Mouse (Mus musculus) testis, adult 10 weeks (tissue): ENCODE data around the gene Parp3. TPM values are rescaled to one million over a fixed set of nuclear protein-coding genes. Genes with fewer than 3 reads are reported as not detected.

Experiments
- polyA plus RNA-seq: library from polyadenylated mRNA; stranded (reverse); fragments of 350-450 nt; fragmentation: Illumina TruSeq; extraction: RNeasy Lipid Tissue Mini Kit (QIAGEN cat#74804); gene quantifications from one replicate; pipeline ENCODE4 v1.2.3, GENCODE M21; 2014; ENCODE audit warnings: low read depth, low replicate concordance

Gene Parp3
- 1.8 TPM for polyA plus RNA-seq

DNA sequence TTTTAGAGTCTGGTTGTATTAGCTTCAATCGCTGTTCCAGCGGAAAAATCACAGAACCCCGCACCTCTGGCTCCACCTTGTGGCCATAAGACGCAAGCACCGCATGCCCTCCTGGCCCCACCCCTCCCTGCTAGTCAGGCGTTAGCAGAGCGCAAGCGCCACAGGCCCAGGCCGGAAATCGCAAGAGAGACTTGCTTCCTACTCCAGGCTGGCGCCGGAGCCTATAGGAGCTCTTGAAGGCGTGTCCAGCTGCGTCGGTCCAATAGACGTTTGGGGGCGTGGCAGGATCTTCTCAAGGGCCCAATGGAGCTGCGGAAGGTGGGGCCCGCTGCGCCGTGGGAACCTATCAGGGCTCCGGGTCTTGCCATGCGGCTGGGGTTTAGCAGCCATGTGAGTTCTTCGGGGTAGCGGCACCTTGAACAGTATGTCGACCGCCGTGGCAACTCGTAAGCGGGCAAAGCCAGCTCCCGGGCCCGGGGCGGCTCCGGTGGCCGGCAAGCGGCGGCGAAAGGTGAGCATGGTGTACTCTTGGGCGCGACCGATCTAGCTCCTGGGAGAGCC is at the start of gene Parp3:
Gene Parp3 (minus strand): TSS at position 26 of the 561 bp plus-strand sequence.

DNA sequence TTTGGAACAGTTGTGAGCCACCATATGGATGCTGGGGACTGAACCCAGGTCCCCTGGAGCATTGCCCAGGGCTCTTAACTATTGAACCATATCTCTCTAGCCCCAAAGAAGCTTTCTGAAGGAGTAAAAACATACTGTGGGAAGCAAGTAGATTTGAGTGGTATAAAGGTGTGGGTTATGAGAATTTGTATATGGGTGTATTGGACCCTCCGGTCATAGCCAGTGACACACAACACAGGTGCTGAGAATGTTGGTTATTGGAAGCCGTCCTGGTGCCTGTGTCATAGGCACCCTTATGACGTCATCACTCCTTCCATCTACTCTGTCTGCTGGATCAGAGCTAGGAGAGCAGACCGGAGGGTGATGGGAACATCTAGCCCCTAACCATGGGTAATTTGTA is 37.5 kb upstream of the Parp3 start, which contains the start of gene Iqcf5:
Gene Iqcf5 (plus strand): TSS at position 301 of the 400 bp plus-strand sequence.

DNA sequence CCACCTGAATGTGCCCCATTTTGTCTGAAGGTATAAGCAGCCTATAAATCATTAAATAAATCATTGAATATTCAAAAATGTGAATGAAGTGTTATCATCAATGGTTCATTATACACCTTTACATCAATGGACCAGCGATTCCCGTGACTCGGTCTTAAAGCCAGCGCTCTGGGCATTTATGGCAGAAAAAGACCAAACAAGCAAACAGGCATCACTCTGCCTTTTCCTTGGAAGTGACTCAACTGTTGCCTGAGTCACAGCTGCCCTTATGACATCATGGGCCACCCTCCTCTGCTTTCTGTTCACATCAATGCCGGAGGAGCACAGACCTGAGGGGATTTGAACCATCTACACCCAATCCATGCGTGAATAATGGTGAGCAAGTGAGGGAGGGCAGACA is 22.9 kb upstream of the Parp3 start, which contains the start of gene Iqcf1:
Gene Iqcf1 (plus strand): TSS at position 301 of the 400 bp plus-strand sequence.

DNA sequence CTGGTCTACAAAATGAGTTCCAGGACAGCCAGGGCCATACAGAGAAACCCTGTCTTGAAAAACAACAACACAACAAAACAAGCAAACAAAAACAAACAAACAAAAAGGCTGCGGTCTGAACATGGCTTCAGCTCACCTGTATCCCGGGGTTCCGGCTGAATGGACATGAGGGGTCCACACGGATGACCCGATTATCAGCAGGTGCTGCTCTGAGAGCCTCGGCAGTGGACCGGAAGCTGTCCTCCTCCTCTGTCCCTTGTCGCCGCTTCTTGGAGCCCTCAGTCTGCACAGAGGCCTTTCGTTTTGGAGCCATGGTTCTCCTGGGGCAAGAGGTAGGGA is 1.1 kb downstream of the Parp3 start, which contains the start of gene Rrp9:
Gene Rrp9 (plus strand): TSS at position 301 of the 339 bp plus-strand sequence.

DNA sequence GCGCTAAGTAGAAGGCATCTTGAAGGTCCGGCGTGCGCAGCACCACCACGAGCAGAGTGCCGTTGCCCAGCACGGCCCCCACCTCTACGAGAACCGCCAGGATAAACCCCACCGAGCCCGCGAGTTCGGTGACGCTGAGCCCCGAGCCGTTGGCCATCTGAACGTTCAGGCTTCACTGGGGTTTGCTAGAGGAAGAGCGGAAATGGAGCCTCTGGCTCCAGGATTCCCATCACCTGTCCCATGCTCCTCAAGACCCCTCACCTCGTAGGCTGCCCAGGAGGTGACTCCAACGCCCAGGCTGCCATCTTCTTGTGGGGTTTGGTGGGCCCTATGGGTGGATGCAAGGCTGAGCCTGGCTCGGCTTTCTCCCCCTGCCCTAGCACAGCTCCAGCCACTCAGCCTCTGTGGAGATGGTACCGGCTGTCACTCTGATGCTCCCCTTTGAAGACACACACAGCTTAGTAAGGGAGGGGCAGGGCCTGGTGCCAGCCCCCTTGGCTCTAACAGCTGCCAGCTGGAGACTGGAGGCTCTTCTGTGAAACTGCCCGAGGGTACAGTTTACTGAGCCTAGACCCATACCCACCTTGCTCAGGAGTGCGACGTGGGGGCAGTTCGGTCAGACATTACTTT is 11.1 kb downstream of the Parp3 start, which contains the start of gene Gpr62:
Gene Gpr62 (minus strand): TSS at position 368 of the 630 bp plus-strand sequence.

DNA sequence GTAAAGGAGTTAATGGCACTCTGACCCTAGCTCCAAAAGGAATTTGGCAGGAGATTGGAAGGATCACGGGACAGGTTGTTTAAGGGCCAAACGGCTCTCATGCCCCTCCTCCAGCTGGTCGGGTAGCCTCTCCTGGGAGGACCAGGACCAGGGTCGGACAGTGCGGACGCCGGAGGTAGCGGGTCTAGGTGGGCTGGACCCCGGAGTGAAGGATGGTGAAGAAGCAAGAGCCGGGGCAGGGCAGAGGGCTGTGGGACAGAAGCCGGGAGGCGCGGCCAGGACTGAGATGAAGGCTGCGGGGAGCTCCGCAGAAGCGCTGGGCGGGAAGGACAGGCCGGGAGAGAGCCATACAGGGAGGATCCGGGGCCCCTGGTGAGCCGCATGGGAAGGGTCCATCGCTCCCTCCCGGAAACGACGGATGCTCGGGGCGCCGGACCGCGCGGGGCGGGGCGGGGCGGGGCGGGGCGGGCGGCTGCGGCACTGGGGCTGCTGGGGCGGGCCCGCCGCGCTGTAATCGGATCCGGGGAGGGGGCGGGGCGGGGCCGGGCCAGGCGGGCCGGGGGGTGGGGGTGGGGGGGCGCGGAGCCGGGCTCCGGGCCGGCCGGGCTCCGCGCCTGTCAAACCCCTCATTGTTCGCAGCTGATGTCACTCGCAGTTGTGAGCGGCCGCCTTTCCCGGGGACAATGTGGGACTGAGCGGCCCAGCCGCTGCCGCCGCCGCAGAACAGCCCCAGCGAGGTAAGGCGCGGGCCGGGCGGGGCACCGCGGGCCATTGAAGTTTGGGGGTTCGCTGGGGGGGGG is 23.3 kb downstream of the Parp3 start, which contains the start of gene Pcbp4:
Gene Pcbp4 (plus strand): TSS at position 21 of the 800 bp plus-strand sequence.

DNA sequence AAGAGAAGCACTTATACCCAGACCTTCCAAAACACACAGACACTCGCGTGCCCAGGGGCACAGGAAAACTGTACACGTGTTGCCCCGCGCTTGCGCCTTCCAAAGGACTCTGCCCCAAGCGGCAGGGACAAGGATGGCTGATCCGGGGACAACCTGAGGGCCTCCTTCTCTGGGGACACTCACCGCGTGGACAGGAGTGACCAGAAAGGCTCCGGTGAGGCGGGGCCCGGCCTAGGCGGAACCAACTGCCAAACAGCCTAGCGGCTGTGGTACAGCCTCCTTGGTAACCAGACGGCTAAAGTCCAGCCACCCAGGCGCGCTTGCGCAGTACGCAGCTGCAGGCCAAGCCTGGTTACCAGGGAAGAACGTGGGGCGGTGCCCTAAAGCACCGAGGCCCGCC is 29.4 kb downstream of the Parp3 start, which contains the start of the genes Abhd14b and Abhd14a:
Gene Abhd14b (plus strand): TSS at position 112 of the 400 bp plus-strand sequence.
Gene Abhd14a (minus strand): TSS at position 331 of the 400 bp plus-strand sequence.

DNA sequence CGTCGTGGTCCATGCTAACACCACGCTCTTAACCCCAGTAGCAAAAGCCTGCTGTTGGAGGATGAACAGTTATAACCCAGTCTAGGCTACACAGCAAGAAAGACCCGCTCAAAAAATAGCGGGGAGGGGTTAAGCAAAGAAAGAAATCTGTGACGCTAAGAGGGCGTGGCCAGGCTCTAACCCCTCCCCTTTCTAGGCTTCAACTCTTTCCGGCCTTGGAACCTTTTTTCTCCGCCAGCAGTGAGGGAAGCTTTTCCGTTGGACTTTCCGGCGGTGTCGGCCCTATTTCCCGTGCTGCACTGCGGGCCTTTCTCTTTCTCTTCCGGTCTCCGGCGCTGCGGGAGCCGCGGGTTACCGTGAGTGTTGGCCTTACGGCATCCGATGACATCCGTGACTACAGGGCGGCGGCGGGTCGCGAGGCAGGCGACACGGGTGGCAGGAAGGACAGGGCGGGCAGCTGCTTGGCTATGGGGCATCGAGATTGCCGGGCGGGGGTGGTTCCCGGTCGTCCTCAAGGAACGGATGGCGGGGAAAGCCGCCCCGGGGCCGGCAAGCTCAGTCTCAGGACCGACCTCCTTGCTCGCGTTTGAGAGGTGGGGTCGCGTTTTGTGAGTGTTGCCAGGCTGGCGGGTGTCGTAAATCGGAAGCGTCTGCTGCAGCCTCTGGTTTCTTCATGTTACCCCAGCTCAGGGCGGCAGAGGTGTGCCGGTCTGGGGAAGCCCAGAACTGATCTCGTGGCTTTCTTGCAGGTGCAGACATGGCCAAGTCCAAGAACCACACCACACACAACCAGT is 47.3 kb downstream of the Parp3 start, which contains the start of gene Rpl29:
Gene Rpl29 (plus strand): TSS at position 234 of the 794 bp plus-strand sequence.

Other genes with a start within 250 kb of the Parp3 start
- 30.3 TPM for gene Alas1, start 228.3 kb downstream of the Parp3 start, polyA plus RNA-seq
- gene Poc1a, start 195.9 kb downstream of the Parp3 start, polyA plus RNA-seq = 4.0 TPM
- gene Dusp7, start 108.3 kb downstream of the Parp3 start, polyA plus RNA-seq = 1.4 TPM
- gene Rpl29, start 47.5 kb downstream of the Parp3 start, polyA plus RNA-seq = 24.2 TPM
- gene Acy1, start 38.6 kb downstream of the Parp3 start, polyA plus RNA-seq = 0.17 TPM
- 4.2 TPM for gene Abhd14b, start 29.5 kb downstream of the Parp3 start, polyA plus RNA-seq
- 6.0 TPM for gene Abhd14a, start 29.3 kb downstream of the Parp3 start, polyA plus RNA-seq
- 1.0 TPM for gene Pcbp4, start 23.7 kb downstream of the Parp3 start, polyA plus RNA-seq
- gene Gpr62, start 11.0 kb downstream of the Parp3 start, polyA plus RNA-seq = 8.2 TPM
- gene Rrp9, start 986 bp downstream of the Parp3 start, polyA plus RNA-seq = 1.6 TPM
- 87.2 TPM for gene Iqcf1, start 23.0 kb upstream of the Parp3 start, polyA plus RNA-seq
- 144 TPM for gene Iqcf5, start 37.6 kb upstream of the Parp3 start, polyA plus RNA-seq
- 2,377 TPM for gene Iqcf3, start 84.7 kb upstream of the Parp3 start, polyA plus RNA-seq
- 679 TPM for gene Iqcf4, start 94.0 kb upstream of the Parp3 start, polyA plus RNA-seq
- 4.1 TPM for gene Iqcf6, start 149.6 kb upstream of the Parp3 start, polyA plus RNA-seq
- not detected for gene Grm2, start 179.1 kb upstream of the Parp3 start, polyA plus RNA-seq
- gene Tex264, start 209.0 kb upstream of the Parp3 start, polyA plus RNA-seq = 5.9 TPM